Mouse (Mus musculus) central nervous system, embryonic 11.5 days (tissue): ENCODE results near the gene Arl4c. TPM values are rescaled to one million over a fixed set of nuclear protein-coding genes. Genes with fewer than 3 reads are reported as not detected.

Experiments used
- polyA plus RNA-seq: library from polyadenylated mRNA; depleted of rRNA; stranded (reverse); fragments of >200 nt; gene quantifications from 2 replicates; pipeline ENCODE4 v1.2.3, GENCODE M21; 2012; rRNA removed

The Arl4c gene
- polyA plus RNA-seq: 21.6 and 30.3 TPM in 2 replicates

DNA sequence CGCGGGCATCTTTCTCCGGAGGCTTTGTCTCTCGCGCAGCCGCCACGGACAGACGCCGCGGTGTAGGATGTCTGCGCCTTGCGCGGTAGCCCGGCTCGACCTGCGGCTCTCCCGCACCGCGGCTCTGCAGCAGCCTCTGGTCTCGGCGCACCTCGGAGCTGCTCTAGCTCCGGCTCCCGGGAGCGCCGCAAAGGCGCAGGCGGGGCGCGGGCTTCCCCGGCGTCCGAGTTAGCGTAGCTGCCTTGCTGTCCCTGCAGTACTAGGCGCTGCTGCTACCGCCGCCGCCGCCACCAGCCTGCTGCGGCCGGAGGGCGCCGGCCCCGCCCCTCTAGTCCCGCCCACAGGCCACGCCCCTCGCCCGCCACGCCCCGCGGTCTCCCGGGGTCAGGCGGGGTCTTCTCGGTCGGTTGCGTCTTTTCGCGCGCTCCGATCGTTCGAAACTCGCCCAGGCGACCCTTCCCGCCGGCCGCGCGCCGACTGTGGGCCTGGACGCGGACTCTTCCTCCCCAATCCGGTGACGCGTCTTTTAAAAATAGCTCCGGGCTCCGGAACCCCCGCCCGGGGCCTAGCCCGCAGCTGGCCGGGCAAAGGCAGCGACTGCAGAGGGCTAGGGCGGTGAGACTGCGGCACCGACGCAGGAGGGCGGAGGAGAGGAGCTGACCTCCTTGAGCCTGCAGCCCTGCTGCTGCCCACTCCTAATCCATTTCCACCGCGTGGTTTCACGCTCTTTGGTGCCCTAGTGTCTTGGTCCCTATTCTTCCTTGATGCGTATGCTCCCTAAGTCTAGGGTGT lies at the start of gene Arl4c:
Gene Arl4c, minus strand, starts transcription at position 352 of the 792 bp plus-strand sequence.

Other genes with a start within 250 kb of the Arl4c start
- 0.04 TPM in 1 of 2 replicates, not detected in the other for gene Glrp1, start 192.2 kb downstream of the Arl4c start, polyA plus RNA-seq